Mouse (Mus musculus): ENCODE data around the gene Gucy2g.

Gucy2g gene

GRCm38 (mm10) chr19:55222268-55222667, 18.8 kb downstream of the Gucy2g start:
- no peak for TF ChIP-seq GATA4 (IDR thresholded peaks at IDR 0.05; ENCODE audit: insufficient replicate concordance, low read length)

- TF ChIP-seq GATA4 (IDR thresholded peaks at IDR 0.05; ENCODE audit: insufficient replicate concordance, low read length), result no peak
Measured at GRCm38 (mm10) chr19:55221208-55221607, 19.8 kb downstream of the Gucy2g start.

GRCm38 (mm10) chr19:55219359-55219758, 21.7 kb downstream of the Gucy2g start:
- no peak for TF ChIP-seq GATA4 (IDR thresholded peaks at IDR 0.05; ENCODE audit: insufficient replicate concordance, low read length)

GRCm38 (mm10) chr19:55218741-55219221, 22.3 kb downstream of the Gucy2g start:
- no peak for TF ChIP-seq GATA4 (IDR thresholded peaks at IDR 0.05; ENCODE audit: insufficient replicate concordance, low read length)

- TF ChIP-seq GATA4 (IDR thresholded peaks at IDR 0.05; ENCODE audit: insufficient replicate concordance, low read length), result no peak
Measured at GRCm38 (mm10) chr19:55218192-55218739, 22.8 kb downstream of the Gucy2g start.

- TF ChIP-seq GATA4 (IDR thresholded peaks at IDR 0.05; ENCODE audit: insufficient replicate concordance, low read length), result no peak
Measured at GRCm38 (mm10) chr19:55217365-55217764, 23.7 kb downstream of the Gucy2g start.

- TF ChIP-seq GATA4 (IDR thresholded peaks at IDR 0.05; ENCODE audit: insufficient replicate concordance, low read length), result no peak
Measured at GRCm38 (mm10) chr19:55216876-55217275, 24.2 kb downstream of the Gucy2g start.

- no peak for TF ChIP-seq GATA4 (IDR thresholded peaks at IDR 0.05; ENCODE audit: insufficient replicate concordance, low read length)
Measured at GRCm38 (mm10) chr19:55213617-55214340, 27.3 kb downstream of the Gucy2g start.

GRCm38 (mm10) chr19:55211698-55212097, 29.3 kb downstream of the Gucy2g start:
- TF ChIP-seq GATA4 (IDR thresholded peaks at IDR 0.05; ENCODE audit: insufficient replicate concordance, low read length), result no peak

- no peak for TF ChIP-seq GATA4 (IDR thresholded peaks at IDR 0.05; ENCODE audit: insufficient replicate concordance, low read length)
Measured at GRCm38 (mm10) chr19:55209084-55209483, 32.0 kb downstream of the Gucy2g start.

GRCm38 (mm10) chr19:55208654-55209053, 32.4 kb downstream of the Gucy2g start:
- TF ChIP-seq GATA4 (IDR thresholded peaks at IDR 0.05; ENCODE audit: insufficient replicate concordance, low read length), result no peak

GRCm38 (mm10) chr19:55207746-55208538, 33.1 kb downstream of the Gucy2g start:
- TF ChIP-seq GATA4 (IDR thresholded peaks at IDR 0.05; ENCODE audit: insufficient replicate concordance, low read length), result no peak

- no peak for TF ChIP-seq GATA4 (IDR thresholded peaks at IDR 0.05; ENCODE audit: insufficient replicate concordance, low read length)
Measured at GRCm38 (mm10) chr19:55207205-55207604, 33.8 kb downstream of the Gucy2g start.

- no peak for TF ChIP-seq GATA4 (IDR thresholded peaks at IDR 0.05; ENCODE audit: insufficient replicate concordance, low read length)
Measured at GRCm38 (mm10) chr19:55206482-55207138, 34.4 kb downstream of the Gucy2g start.

- no peak for TF ChIP-seq GATA4 (IDR thresholded peaks at IDR 0.05; ENCODE audit: insufficient replicate concordance, low read length)
Measured at GRCm38 (mm10) chr19:55198303-55198702, 42.7 kb downstream of the Gucy2g start.
